Mouse (Mus musculus): ENCODE data around the gene Fbln5. TPM values are rescaled to one million over a fixed set of nuclear protein-coding genes. Genes with fewer than 3 reads are reported as not detected.

Gene Fbln5
- 25.1 TPM for polyA plus RNA-seq (2014; fragmentation: Illumina TruSeq; extraction: RNeasy Lipid Tissue Mini Kit (QIAGEN cat#74804))

GRCm38 (mm10) chr12:101818608-101819370 is at the start of gene Fbln5:
Fbln5 (minus strand) TSS chr12:101819055.

GRCm38 (mm10) chr12:101718054-101718754 is 100.7 kb downstream of the Fbln5 start, which contains the start of gene Tc2n:
Tc2n (minus strand) TSS chr12:101718523.

Other genes starting within 250 kb of the Fbln5 start
- gene Tc2n, start 100.5 kb downstream of the Fbln5 start, polyA plus RNA-seq (2014; fragmentation: Illumina TruSeq; extraction: RNeasy Lipid Tissue Mini Kit (QIAGEN cat#74804)) = 7.6 TPM
- gene Trip11, start 94.2 kb upstream of the Fbln5 start, polyA plus RNA-seq (2014; fragmentation: Illumina TruSeq; extraction: RNeasy Lipid Tissue Mini Kit (QIAGEN cat#74804)) = 53.7 TPM
- 41.3 TPM for gene Atxn3, start 139.2 kb upstream of the Fbln5 start, polyA plus RNA-seq (2014; fragmentation: Illumina TruSeq; extraction: RNeasy Lipid Tissue Mini Kit (QIAGEN cat#74804))
- 53.4 TPM for gene Cpsf2, start 156.9 kb upstream of the Fbln5 start, polyA plus RNA-seq (2014; fragmentation: Illumina TruSeq; extraction: RNeasy Lipid Tissue Mini Kit (QIAGEN cat#74804))